ENCODE assay signal across 8 mouse cellular contexts in the genomic region with DNA sequence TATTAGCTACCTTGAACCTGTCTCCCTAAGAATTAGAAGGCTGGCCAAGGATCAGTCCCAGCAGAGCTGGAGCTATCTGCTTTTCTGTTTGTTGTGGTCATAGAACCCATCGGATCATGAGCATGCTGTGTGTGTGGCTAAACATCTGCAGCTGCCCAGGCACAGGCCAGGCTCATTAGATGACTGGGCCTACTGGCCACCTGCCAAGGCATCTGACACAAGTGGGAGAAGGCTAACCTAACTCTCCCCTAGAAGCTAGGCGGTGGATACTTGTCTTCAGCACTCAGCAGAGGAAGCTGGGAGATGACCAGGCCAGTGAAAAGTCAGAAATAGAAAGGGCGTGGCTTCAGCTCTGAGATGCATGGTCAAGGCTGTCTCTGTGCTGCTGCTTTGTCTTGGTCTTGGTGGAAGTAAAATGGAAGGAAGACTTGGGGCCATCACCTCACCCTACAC.
A peak's percentile ranks its signal among the peaks of the same experiment; 100 is the strongest.
DNase-seq lines count a peak whose midpoint lies in the region; ATAC-seq and TF ChIP-seq lines count a peak whose summit lies in the region.

No protein-coding gene starts in this region.

- H3K79me2 ChIP-seq in liver, adult 2 months (ENCODE audit: control insufficient read depth, insufficient read depth, low read length) = no peaks in the 10 kb centered on the region

- H3K4me2 ChIP-seq in hindbrain, embryonic 14.5 days (replicated peaks) = no peak overlapping the region
- H3K4me2 ChIP-seq in midbrain, embryonic 16.5 days (ENCODE audit: low read length) = no peak overlapping the region

- peak; percentile 8 for DNase-seq in MN1 (ENCODE audit: low spot score)
- peak; percentile 78 for DNase-seq in adrenal gland, postnatal 14 days
- peak; percentile 80 for DNase-seq in gastrocnemius, postnatal 10 days
- peak; percentile 53 for DNase-seq in hindbrain, embryonic 14.5 days (ENCODE audit: low spot score)
- DNase-seq in liver, adult 2 months (ENCODE audit: extremely low read depth, low read depth, low spot score) = peak; percentile 96
- no peak for DNase-seq in spleen, adult 18-20 months

- H3K9ac ChIP-seq in hindbrain, embryonic 14.5 days = no peak overlapping the region
- H3K9ac ChIP-seq in liver, adult 2 months (ENCODE audit: low read depth, low read length) = no peak overlapping the region
- no peak overlapping the region for H3K9ac ChIP-seq in midbrain, embryonic 16.5 days (ENCODE audit: low read depth, low read length)

- WGBS in hindbrain, embryonic 14.5 days = 57% methylated on average over 3 of the region's 3 CpGs
- WGBS in liver, adult 2 months = 19% methylated on average over 3 of the region's 3 CpGs
- 48% methylated on average over 3 of the region's 3 CpGs for WGBS in midbrain, embryonic 16.5 days

- H3K27me3 ChIP-seq in hindbrain, embryonic 14.5 days (ENCODE audit: control insufficient read depth, insufficient read depth, low read length) = no peaks in the 10 kb centered on the region
- H3K27me3 ChIP-seq in liver, adult 2 months (ENCODE audit: control insufficient read depth, insufficient read depth, low read length) = no peaks in the 10 kb centered on the region
- H3K27me3 ChIP-seq in midbrain, embryonic 16.5 days (ENCODE audit: control insufficient read depth, insufficient read depth, low read depth, low read length) = no peaks in the 10 kb centered on the region

- no peak for TF ChIP-seq POLR2A in liver, adult 2 months (IDR thresholded peaks at IDR 0.05; ENCODE audit: extremely low read depth, insufficient read depth, low read length)

- H3K36me3 ChIP-seq in hindbrain, embryonic 14.5 days (replicated peaks; ENCODE audit: control insufficient read depth, insufficient read depth) = no peaks in the 10 kb centered on the region
- H3K36me3 ChIP-seq in liver, adult 2 months (ENCODE audit: control insufficient read depth, insufficient read depth, low read length) = no peaks in the 10 kb centered on the region
- no peaks in the 10 kb centered on the region for H3K36me3 ChIP-seq in midbrain, embryonic 16.5 days (ENCODE audit: control insufficient read depth, insufficient read depth, low read length)

- no peak for TF ChIP-seq CTCF in liver, adult 2 months (IDR thresholded peaks at IDR 0.05; ENCODE audit: low read depth, low read length)

- ATAC-seq in hindbrain, embryonic 14.5 days (ENCODE audit: low FRiP score) = peak; percentile 69
- peak; percentile 77; the same call in 1 of the 2 replicates for ATAC-seq in midbrain, embryonic 16.5 days
- ATAC-seq in erythroblast, adult 5-6 weeks (replicated peaks; ENCODE audit: low FRiP score, poor library complexity, severe bottlenecking) = no peak

- no peak overlapping the region for H3K4me3 ChIP-seq in hindbrain, embryonic 14.5 days (replicated peaks; ENCODE audit: low read length)
- H3K4me3 ChIP-seq in liver, adult 2 months (ENCODE audit: insufficient read depth, low read depth, low read length) = no peak overlapping the region
- no peak overlapping the region for H3K4me3 ChIP-seq in midbrain, embryonic 16.5 days (ENCODE audit: low read depth, low read length)

- H3K27ac ChIP-seq in hindbrain, embryonic 14.5 days = no peak overlapping the region
- peak overlapping the region; percentile 75 for H3K27ac ChIP-seq in liver, adult 2 months (replicated peaks; ENCODE audit: insufficient read depth, low read depth, low read length)
- no peak overlapping the region for H3K27ac ChIP-seq in midbrain, embryonic 16.5 days (ENCODE audit: low read length)

- 0 out of 2 replicates have a peak, but pooled peaks cover 4% of the 10 kb centered on the region for H3K4me1 ChIP-seq in hindbrain, embryonic 14.5 days (replicated peaks; ENCODE audit: control insufficient read depth, insufficient read depth, low read length)
- H3K4me1 ChIP-seq in liver, adult 2 months (ENCODE audit: control insufficient read depth, insufficient read depth, low read length) = peaks cover 29% of the 10 kb centered on the region
- H3K4me1 ChIP-seq in midbrain, embryonic 16.5 days (ENCODE audit: control insufficient read depth, insufficient read depth, low read length) = peaks cover 6% of the 10 kb centered on the region; the same call in 1 of the 2 replicates

- no peaks in the 10 kb centered on the region for H3K9me3 ChIP-seq in hindbrain, embryonic 14.5 days (ENCODE audit: control insufficient read depth, low read length)
- H3K9me3 ChIP-seq in midbrain, embryonic 16.5 days (replicated peaks; ENCODE audit: control insufficient read depth, low read length, poor library complexity, severe bottlenecking) = no peaks in the 10 kb centered on the region

Comparison
In these comparisons a context has a peak if more than half of its experiments do, and no peak if none do; other contexts are left out.
1. DNase-seq: peak in MN1 (single experiment), adrenal gland, postnatal 14 days (single experiment), gastrocnemius, postnatal 10 days (single experiment), hindbrain, embryonic 14.5 days (single experiment) and liver, adult 2 months (single experiment); none in spleen, adult 18-20 months (0 of 2).